Mouse (Mus musculus) C2C12 (cell line): ENCODE measurements around the gene Lce1f.

ENCODE experiments used
- CTCF ChIP-seq: IDR thresholded peaks from one replicate; pipeline ENCODE4 v1.5.1; 2011; ENCODE audit not compliant: control insufficient read depth, insufficient read depth, insufficient read length
- FOSL1 ChIP-seq: IDR thresholded peaks from one replicate; pipeline ENCODE4 v1.8.0; 2011; ENCODE audit warnings: mild to moderate bottlenecking, low read length; ENCODE audit not compliant: poor library complexity, insufficient read depth, severe bottlenecking
- MAX ChIP-seq: IDR thresholded peaks from one replicate; pipeline ENCODE4 v1.6.1; 2011; ENCODE audit warnings: mild to moderate bottlenecking, control low read depth
- USF1 ChIP-seq: IDR thresholded peaks from one replicate; pipeline ENCODE4 v1.6.1; 2011; ENCODE audit warnings: low read depth, mild to moderate bottlenecking, control low read depth, moderate library complexity

GRCm38 (mm10) chr3:92694613-92695012 lies 25.5 kb downstream of the Lce1f start:
- TF ChIP-seq CTCF: no peak
- TF ChIP-seq MAX: no peak
- TF ChIP-seq FOSL1: no peak
- TF ChIP-seq USF1: no peak
